In genomic region chr19:43995427-43995826, GRCm38 (mm10) we compare ENCODE assay signal across 18 mouse cellular contexts. TPM values are rescaled to one million over a fixed set of nuclear protein-coding genes. Genes with fewer than 3 reads are reported as not detected.
DNase-seq lines count a peak whose midpoint lies in the region; ATAC-seq and TF ChIP-seq lines count a peak whose summit lies in the region.
"Had no signal": no experiment of that assay in that cellular context is flagged by ENCODE, and none has a peak within 500 bp of the region (broad histone marks: within the 10 kb centered on the region; RNA-seq: fewer than 3 reads in every experiment).

No protein-coding gene starts in this region.

- WGBS in heart, embryonic 15.5 days, result 27% methylated on average over 7 of the region's 7 CpGs
- WGBS in lung, embryonic 16.5 days, result 36% methylated on average over 7 of the region's 7 CpGs
- 51% methylated on average over 7 of the region's 7 CpGs for WGBS in lung, adult 2 months

- TF ChIP-seq POLR2A in lung, adult 2 months (IDR thresholded peaks at IDR 0.05; ENCODE audit: borderline replicate concordance, extremely low read depth, low read depth, low read length), result no peak

- no peak overlapping the region for H3K9ac ChIP-seq in heart, embryonic 15.5 days
- no peak overlapping the region for H3K9ac ChIP-seq in lung, embryonic 16.5 days (ENCODE audit: low read length)
- H3K9ac ChIP-seq: forebrain, embryonic 13.5 days; forebrain, postnatal 0 days; heart, embryonic 12.5 days; hindbrain, embryonic 15.5 days had no signal

- ATAC-seq in heart, embryonic 15.5 days (replicated peaks; ENCODE audit: insufficient number of reproducible peaks, insufficient read depth, low FRiP score, low read depth), result peak; percentile 73
- peak; percentile 15; the same call in 1 of the 2 replicates for ATAC-seq in lung, embryonic 16.5 days (ENCODE audit: low read depth)
- ATAC-seq: forebrain, embryonic 13.5 days; forebrain, postnatal 0 days had no signal

- no peaks in the 10 kb centered on the region for H3K36me3 ChIP-seq in heart, embryonic 15.5 days
- H3K36me3 ChIP-seq in lung, embryonic 16.5 days (ENCODE audit: control insufficient read depth, insufficient read depth, low read length), result no peaks in the 10 kb centered on the region
- H3K36me3 ChIP-seq: embryonic facial prominence, embryonic 10.5 days; heart, embryonic 12.5 days; hindbrain, embryonic 15.5 days had no signal

- H3K9me3 ChIP-seq in heart, embryonic 15.5 days (replicated peaks), result no peaks in the 10 kb centered on the region
- H3K9me3 ChIP-seq in lung, embryonic 16.5 days (ENCODE audit: control insufficient read depth, low read length), result no peaks in the 10 kb centered on the region
- H3K9me3 ChIP-seq: embryonic facial prominence, embryonic 10.5 days; forebrain, embryonic 13.5 days; heart, embryonic 12.5 days; hindbrain, embryonic 15.5 days had no signal

- no peak overlapping the region for H3K4me2 ChIP-seq in heart, embryonic 15.5 days
- no peak overlapping the region for H3K4me2 ChIP-seq in lung, embryonic 16.5 days (ENCODE audit: low read depth, low read length)
- H3K4me2 ChIP-seq: forebrain, embryonic 13.5 days; heart, embryonic 12.5 days; hindbrain, embryonic 15.5 days had no signal

- no peak overlapping the region for H3K27ac ChIP-seq in heart, embryonic 15.5 days
- H3K27ac ChIP-seq in lung, embryonic 16.5 days (ENCODE audit: low read length), result no peak overlapping the region
- H3K27ac ChIP-seq: embryonic facial prominence, embryonic 10.5 days; forebrain, embryonic 13.5 days; hindbrain, embryonic 15.5 days had no signal

- no peak for DNase-seq in heart, adult 9 months (ENCODE audit: low spot score in 2 of 2)
- no peak for DNase-seq in lung, adult 2 months
- DNase-seq in lung, postnatal 14 days, result peak; percentile 18
- DNase-seq in testis, postnatal 14 days (ENCODE audit: low spot score), result no peak
- DNase-seq: adrenal gland, adult 2 months; adrenal gland, postnatal 25 days; cerebellum, adult 2 months; cerebellum, postnatal 10 days; forebrain, postnatal 0 days; gastrocnemius, postnatal 14 days had no signal

- no peaks in the 10 kb centered on the region for H3K27me3 ChIP-seq in heart, embryonic 15.5 days
- no peaks in the 10 kb centered on the region for H3K27me3 ChIP-seq in lung, embryonic 16.5 days (ENCODE audit: control insufficient read depth, insufficient read depth, low read depth, low read length)
- H3K27me3 ChIP-seq: forebrain, embryonic 13.5 days; heart, embryonic 12.5 days; hindbrain, embryonic 15.5 days had no signal

- H3K4me1 ChIP-seq in heart, embryonic 15.5 days (replicated peaks), result peaks cover 5% of the 10 kb centered on the region; the same call in 1 of the 2 replicates
- no peaks in the 10 kb centered on the region for H3K4me1 ChIP-seq in lung, embryonic 16.5 days (replicated peaks; ENCODE audit: control insufficient read depth, insufficient read depth, low read length)
- no peaks in the 10 kb centered on the region for H3K4me1 ChIP-seq in lung, adult 2 months (ENCODE audit: control insufficient read depth, insufficient read depth, low read length)
- H3K4me1 ChIP-seq: embryonic facial prominence, embryonic 10.5 days; forebrain, embryonic 13.5 days; hindbrain, embryonic 15.5 days had no signal

- TF ChIP-seq CTCF in lung, adult 2 months (IDR thresholded peaks at IDR 0.05; ENCODE audit: insufficient read depth, low read length), result no peak

- no peak overlapping the region for H3K4me3 ChIP-seq in heart, embryonic 15.5 days
- no peak overlapping the region for H3K4me3 ChIP-seq in lung, embryonic 16.5 days (ENCODE audit: low read length)
- no peak overlapping the region for H3K4me3 ChIP-seq in lung, adult 2 months (replicated peaks; ENCODE audit: extremely low read depth, low read depth, low read length)
- H3K4me3 ChIP-seq: embryonic facial prominence, embryonic 10.5 days; forebrain, embryonic 13.5 days; heart, embryonic 12.5 days; hindbrain, embryonic 15.5 days had no signal

RNA-seq across cellular contexts. Expression of gene Cpn1, which starts 9.1 kb away (rescaled TPM):
- polyA plus RNA-seq in heart, embryonic 15.5 days (2015; fragmentation: Nextera tagmentation; extraction: Ambion mirVana), result 0.63 and 0.87 TPM in 2 replicates
- 4.9 and 5.5 TPM in 2 replicates for polyA plus RNA-seq in lung, embryonic 16.5 days (2015; fragmentation: Nextera tagmentation; extraction: Ambion mirVana)
- polyA plus RNA-seq in lung, adult 2 months (2012; rRNA removed), result 4.3 and 5.0 TPM in 2 replicates
- polyA plus RNA-seq: adrenal gland, adult 2 months had no signal

RNA-seq across cellular contexts. Expression of gene Cyp2c23, which starts 33.6 kb away (rescaled TPM):
- polyA plus RNA-seq in heart, embryonic 15.5 days (2015; fragmentation: Nextera tagmentation; extraction: Ambion mirVana), result 0.20 TPM in 1 of 2 replicates, not detected in the other
- polyA plus RNA-seq in lung, embryonic 16.5 days (2015; fragmentation: Nextera tagmentation; extraction: Ambion mirVana), result 0.55 and 1.4 TPM in 2 replicates
- 0.53 and 0.65 TPM in 2 replicates for polyA plus RNA-seq in lung, adult 2 months (2012; rRNA removed)
- polyA plus RNA-seq: cerebellum, adult 2 months; embryonic facial prominence, embryonic 10.5 days; embryonic facial prominence, embryonic 14.5 days; forebrain, embryonic 13.5 days; forebrain, postnatal 0 days; hindbrain, embryonic 11.5 days; hindbrain, embryonic 15.5 days had no signal

RNA-seq across cellular contexts. Expression of gene Dnmbp, which starts 55.4 kb away (rescaled TPM):
- 8.5 and 11.1 TPM in 2 replicates for polyA plus RNA-seq in heart, embryonic 15.5 days (2015; fragmentation: Nextera tagmentation; extraction: Ambion mirVana)
- polyA plus RNA-seq in lung, embryonic 16.5 days (2015; fragmentation: Nextera tagmentation; extraction: Ambion mirVana), result 20.4 and 22.1 TPM in 2 replicates
- polyA plus RNA-seq in lung, adult 2 months (2012; rRNA removed), result 17.1 and 18.6 TPM in 2 replicates
